Mouse (Mus musculus): ENCODE data around the gene Taf8.

Gene Taf8

DNA sequence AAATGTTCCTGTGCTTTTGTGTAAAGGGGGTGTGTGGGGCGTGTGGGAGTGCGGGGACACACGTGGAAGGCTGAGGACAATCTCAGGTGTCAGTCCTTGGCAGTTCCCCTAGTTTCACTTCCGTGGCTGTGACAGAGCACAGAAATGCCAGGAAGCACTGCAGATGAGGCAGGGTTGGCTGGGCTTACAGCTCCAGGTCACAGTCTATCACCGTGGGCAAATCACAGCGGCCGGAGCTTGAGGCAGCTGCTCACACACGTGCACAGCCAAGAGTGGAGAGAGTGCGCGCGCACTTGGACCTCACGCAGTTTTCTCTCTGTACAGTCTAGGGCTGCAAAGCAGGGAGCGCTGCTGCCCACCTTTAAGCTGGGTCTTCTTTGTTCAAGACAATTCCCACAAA lies 43.8 kb downstream of the Taf8 start:
- no peak for DNase-seq (ENCODE audit: low spot score)

- no peak for DNase-seq (ENCODE audit: low spot score)
These were observed 47.4 kb downstream of the Taf8 start for GRCm38 (mm10) chr17:47454675-47455074.

GRCm38 (mm10) chr17:47452886-47453285 lies 49.2 kb downstream of the Taf8 start:
- DNase-seq (ENCODE audit: low spot score): no peak

DNA sequence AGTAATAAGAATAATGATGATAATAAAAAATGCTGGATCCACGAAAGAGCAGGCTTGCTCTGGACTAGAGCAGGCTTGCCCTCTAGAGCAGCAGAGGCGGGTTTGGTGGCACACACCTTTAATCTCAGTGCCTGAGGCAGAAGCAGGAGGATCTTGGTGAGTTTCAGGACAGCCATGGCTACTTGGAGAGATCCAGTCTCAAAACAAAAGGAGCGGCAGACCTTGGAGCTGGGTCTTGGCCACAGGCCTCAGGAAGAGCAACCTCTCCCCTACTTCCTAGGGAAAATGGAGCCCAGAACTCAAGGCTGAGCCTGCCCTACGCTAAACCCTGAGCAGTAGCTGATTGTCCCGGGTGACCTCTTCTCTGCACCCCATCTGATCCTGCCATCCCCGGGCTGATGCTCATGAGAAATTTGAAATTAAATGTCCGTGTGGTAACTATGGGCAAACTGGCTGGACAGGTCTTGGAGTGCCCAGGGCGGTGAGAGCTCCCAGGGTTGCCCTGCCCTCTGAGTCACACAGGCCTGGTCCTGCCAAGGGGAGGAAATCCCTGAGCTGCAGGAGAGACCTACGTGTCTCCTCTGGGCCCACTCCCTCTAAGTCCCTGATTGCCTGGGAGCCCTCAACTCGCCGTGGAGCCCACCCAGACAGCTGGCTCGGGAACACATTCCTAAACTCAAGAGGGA lies 51.1 kb downstream of the Taf8 start:
- DNase-seq (ENCODE audit: low spot score): no peak

GRCm38 (mm10) chr17:47450239-47450638 lies 51.9 kb downstream of the Taf8 start:
- no peak for DNase-seq (ENCODE audit: low spot score)

GRCm38 (mm10) chr17:47449432-47449831 lies 52.7 kb downstream of the Taf8 start:
- DNase-seq (ENCODE audit: low spot score): no peak

DNA sequence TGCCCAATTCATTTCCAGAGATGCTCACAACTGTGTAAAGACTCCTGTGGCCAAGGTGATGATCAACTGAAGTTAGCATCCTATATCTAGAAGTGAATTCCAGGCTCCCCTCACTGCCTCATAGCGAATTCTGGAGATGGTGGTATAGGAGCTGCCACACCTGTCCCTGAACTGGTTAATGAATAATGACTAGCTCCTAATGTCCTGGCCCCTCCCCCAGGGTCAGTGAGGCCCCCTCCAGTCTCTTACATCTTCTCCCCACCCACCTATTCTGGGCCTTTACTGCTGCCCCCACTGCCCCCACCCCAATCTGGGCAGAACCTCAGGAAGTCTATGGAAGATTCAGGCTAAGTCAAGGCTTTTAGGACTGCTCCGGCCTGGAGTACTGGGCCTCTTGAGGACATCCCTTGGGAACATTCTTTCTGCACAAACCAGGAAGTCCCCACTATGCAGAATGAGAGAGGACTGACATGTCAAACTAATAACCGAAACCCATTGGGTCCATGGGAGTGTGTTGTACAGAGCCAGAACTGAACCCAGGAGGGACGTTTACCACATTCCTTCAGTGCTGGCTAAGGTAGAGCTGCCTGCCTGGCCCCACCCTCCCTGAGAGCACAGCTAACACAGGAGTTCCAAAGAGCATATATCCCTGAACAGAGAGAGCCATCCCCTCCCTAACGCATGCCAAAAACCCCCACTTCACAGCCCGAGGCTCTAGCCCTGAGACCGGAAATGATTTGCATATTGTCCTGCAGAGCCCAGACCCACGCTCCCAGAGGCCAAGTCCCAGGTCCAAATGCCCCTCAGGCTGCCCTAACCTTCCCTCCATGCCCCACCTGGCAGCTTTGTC lies 53.3 kb downstream of the Taf8 start:
- no peak for DNase-seq (ENCODE audit: low spot score)

DNA sequence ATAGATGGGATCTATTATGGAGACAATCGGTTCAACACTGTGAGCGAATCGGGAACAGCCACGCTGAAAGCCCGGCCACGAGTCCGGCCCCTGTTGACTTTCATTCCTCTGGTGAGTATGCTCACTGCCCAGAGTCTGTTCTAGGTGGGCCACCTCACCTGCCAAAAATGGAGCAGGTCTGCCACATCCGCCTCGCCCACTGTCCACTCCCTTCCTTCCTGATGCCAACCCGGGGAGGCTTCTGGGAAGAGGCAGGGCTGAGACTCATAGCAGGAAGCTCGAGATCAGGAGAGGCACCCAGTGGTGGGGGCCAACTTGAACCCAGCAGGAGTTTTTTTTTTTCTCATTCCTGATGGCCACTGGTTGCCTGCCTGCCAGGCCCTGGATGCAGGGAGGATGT lies 55.5 kb downstream of the Taf8 start:
- no peak for DNase-seq (ENCODE audit: low spot score)

DNA sequence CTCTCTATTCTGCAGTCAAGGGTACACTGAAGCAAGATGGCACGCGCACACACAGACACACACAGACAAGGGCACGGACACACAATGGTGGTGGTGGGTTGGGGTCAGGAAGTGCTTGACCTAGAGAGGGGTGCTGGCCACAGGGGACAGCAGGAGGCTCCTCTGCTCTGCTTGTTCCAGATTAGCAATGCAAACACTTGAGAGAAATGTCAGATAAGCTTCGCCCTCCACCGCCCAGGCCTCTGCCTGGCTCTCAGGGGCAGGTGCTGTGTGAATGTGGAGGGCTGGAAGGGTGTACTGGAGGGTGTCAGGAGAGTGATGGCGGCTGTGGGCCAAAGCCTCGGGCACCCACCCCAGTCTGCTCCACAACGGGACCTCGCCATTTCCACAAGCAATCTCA lies 56.1 kb downstream of the Taf8 start:
- no peak for DNase-seq (ENCODE audit: low spot score)

DNA sequence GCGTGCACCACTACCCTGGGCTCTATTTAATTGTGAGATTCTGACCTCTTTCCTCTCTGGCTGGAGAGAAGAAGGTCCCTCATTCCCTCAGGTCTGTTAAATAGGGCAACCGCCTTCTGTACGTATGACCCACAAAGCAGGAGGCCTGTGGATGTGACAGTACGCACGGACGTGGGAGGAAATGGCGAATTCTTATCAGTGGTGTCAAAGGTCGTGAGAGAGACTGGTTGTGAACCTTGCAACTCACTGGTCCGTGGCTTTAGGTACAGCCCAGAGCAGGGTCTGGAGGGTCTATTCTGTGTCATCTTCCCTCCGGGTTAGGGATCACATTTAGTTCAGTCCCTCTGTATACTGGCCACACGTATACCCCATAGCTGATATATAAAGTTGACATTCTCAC lies 56.6 kb downstream of the Taf8 start:
- DNase-seq (ENCODE audit: low spot score): no peak

- no peak for DNase-seq (ENCODE audit: low spot score)
These were observed 58.0 kb downstream of the Taf8 start for GRCm38 (mm10) chr17:47444113-47444512.

DNA sequence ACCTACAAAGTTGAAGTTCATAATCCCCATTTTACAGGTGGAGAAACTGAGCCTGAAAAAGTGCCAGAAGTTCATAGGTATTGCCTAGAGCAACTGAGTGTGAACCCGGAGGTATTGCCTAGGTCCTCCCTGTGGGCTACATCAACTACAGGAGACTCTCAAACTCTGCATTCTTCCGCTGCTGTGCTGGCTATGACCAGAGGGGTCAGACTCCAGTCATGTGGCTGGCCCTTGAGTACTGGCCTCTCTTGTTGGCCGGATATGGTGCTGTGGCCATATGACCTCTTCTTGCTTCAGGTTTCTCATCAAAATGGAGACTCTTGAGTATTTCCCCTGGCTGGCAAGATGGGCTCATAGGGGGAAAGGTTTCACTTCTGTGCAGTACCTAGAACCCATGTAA lies 59.8 kb downstream of the Taf8 start:
- DNase-seq (ENCODE audit: low spot score): no peak

- no peak for DNase-seq (ENCODE audit: low spot score)
These were observed 60.6 kb downstream of the Taf8 start for GRCm38 (mm10) chr17:47441296-47442051.

DNA sequence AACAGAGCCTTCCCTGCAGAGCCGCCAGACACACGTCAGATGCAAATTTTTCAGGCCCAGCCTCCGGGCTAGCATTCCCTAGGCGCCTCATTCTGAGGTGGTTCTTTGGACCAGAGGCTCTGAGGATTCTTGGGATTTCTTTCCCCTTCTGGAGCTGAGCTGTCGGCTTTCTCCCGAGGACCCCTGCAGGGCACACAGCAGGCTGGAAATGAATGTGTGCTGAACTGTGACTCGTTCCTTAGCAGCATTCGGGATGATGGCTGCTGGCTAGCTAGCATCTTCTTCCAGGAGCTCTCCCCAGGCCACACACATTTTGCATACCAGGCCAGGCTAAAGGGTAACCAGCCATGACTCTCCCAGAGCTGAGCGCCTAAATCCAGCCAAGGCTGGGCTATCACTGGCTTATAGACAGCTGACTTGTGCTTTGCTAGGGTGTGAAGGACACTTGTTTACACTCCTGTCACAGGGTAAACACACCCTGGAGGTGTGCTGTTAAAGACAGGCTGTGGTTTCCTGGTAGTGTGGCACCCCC lies 61.7 kb downstream of the Taf8 start:
- no peak for DNase-seq (ENCODE audit: low spot score)

DNA sequence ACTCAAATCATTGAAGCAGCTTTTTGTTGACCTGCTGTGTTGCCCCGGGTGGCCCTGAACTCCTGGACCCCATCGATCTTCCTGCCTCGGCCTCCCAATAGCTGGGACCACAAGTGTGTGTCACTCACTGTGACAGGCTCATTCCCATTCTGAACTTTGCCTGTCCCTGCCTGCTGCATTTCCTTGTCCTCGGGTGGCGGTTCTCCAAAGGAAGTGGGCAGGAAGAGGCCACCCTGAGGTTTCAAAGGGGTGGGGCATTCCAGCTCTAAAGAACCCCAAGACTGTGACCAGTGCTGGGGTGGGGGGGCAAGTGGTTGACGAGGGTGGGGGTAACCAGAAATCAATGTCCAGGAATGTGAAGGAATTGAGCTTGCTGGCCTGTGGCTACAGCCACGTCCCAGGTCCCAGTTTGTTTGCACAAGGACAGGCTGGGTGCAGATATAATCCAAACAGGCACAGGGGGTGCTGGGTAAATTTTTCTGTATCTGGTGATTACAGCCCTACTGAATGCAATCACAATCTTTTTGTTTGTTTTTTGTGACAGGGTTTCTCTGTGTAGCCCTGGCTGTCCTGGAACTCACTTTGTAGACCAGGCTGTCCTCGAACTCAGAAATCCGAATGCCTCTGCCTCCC lies 62.6 kb downstream of the Taf8 start:
- DNase-seq (ENCODE audit: low spot score): no peak

- DNase-seq (ENCODE audit: low spot score): no peak
These were observed 63.5 kb downstream of the Taf8 start for GRCm38 (mm10) chr17:47438611-47439010.

DNA sequence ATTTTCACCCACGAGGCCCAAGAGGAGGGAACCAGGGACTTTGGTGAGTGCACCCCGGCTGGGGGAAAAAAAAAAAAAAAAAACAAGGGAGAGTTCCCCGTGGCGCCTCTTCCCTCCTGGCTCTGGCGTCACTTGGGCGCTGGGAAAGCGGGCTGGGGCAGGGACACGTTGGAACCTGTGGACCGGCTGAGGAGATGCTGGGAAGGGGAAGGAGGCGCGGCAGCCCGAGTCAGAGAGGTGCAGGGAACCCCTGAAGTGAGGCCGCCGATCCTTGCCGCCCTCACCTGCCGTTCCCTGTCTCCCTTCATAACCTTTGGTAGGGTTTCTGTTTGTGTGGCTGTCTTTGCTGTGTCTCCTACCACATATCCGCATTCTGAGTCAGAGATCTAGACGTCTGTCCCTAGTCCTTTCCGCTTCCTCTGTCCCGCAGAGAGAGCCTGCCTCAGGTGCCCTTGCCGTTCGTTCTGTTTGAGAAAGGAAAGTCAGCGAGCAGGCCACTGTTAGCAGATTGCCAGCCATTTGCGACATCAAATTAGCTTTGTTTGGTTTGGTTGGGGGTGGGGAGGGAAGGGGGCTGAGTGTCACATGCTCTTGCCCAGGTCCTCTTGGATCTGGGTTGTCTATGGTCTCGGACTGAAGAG lies 65.1 kb downstream of the Taf8 start, which contains the start of gene 1700001C19Rik:
1700001C19Rik (minus strand) TSS at position 470 of the 641 bp plus-strand sequence.
- DNase-seq (ENCODE audit: low spot score): no peak

DNA sequence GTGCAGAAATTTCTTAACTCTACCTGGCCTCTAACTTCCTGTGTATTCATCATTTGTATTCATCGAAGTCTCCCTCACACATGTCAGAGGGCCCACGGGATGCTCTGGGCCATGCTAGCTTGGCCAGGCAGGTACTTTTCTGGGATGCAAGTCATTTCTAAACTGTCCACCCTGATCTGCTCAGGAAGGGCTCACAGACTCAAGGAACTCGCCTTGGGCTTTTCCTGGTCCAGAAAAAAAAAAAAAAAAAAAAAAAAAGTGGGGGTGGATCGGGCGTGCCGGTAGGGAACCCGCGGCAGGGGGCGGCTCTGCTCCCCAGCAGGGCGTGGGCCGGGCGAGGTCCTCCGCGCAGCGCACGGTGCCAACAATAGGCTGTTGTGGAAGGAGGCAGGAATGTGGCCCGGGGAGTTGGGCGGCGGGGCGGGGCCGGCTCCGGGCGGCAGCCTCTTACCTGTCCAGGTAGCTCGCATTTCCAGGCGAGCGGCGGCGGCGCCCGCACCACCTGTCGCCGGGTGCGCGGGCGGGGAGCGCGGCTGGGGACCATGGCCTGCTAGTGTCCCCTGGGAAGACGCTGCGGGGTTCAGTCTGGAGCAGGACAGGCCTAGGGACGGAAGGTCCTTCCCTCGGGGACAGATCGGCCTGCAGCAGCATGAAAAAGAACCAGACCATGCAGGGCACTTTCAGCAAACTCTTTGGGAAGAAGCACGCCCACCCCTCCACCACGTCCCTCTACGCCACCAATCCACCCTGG lies 65.8 kb downstream of the Taf8 start, which contains the start of gene AI661453:
AI661453 (plus strand) TSS at position 460 of the 751 bp plus-strand sequence.
- DNase-seq (ENCODE audit: low spot score): no peak
